Mouse (Mus musculus) cerebellum, adult 2 months (tissue): Measurements from ENCODE around the gene Coro7.

Experiments used
- CTCF ChIP-seq: fragments of 200-500 bp; IDR thresholded peaks from 2 replicates; pipeline ENCODE4 v1.5.1; 2011; ENCODE audit warnings: low read depth, mild to moderate bottlenecking, control low read depth, low read length, moderate library complexity, borderline replicate concordance; ENCODE audit not compliant: insufficient read depth
- POLR2A ChIP-seq: fragments of 200-500 bp; IDR thresholded peaks from 2 replicates; pipeline ENCODE4 v1.6.1; 2011; ENCODE audit warnings: low read length, control low read depth, borderline replicate concordance; ENCODE audit not compliant: insufficient read depth

GRCm38 (mm10) chr16:4584438-4584837, 95.1 kb downstream of the Coro7 start:
- TF ChIP-seq CTCF (no peak), POLR2A (no peak)
